Mouse (Mus musculus) liver, adult 2 months (tissue): ENCODE measurements around the gene Map3k5. TPM values are rescaled to one million over a fixed set of nuclear protein-coding genes. Genes with fewer than 3 reads are reported as not detected.
A peak's percentile ranks its signal among the peaks of the same experiment; 100 is the strongest.

Experiments
- DNase-seq: peaks from one replicate; pipeline ENCODE4 v3.0.0-alpha.2; 2011; ENCODE audit warnings: low read depth, low spot score; ENCODE audit errors: extremely low read depth
- H3K27ac ChIP-seq: fragments of 200-500 bp; replicated peaks from 2 replicates; pipeline ENCODE4 v1.5.1; 2012; ENCODE audit warnings: low read depth, mild to moderate bottlenecking, control low read depth, inconsistent platforms, low read length; ENCODE audit not compliant: insufficient read depth
- H3K27me3 ChIP-seq: fragments of 200-500 bp; 2 replicates; pipeline ENCODE4 v1.6.1; 2012; ENCODE audit warnings: mild to moderate bottlenecking, moderate library complexity, low read length, inconsistent platforms; ENCODE audit not compliant: control insufficient read depth, insufficient read depth
- H3K36me3 ChIP-seq: fragments of 200-500 bp; 2 replicates; pipeline ENCODE4 v1.6.1; 2012; ENCODE audit warnings: low read length, inconsistent platforms; ENCODE audit not compliant: control insufficient read depth, insufficient read depth
- H3K4me1 ChIP-seq: fragments of 200-500 bp; 2 replicates; pipeline ENCODE4 v1.6.1; 2011; ENCODE audit warnings: low read length; ENCODE audit not compliant: control insufficient read depth, insufficient read depth
- H3K4me3 ChIP-seq: fragments of 200-500 bp; 2 replicates; pipeline ENCODE4 v1.5.1; 2011; ENCODE audit warnings: low read depth, mild to moderate bottlenecking, control low read depth, low read length, moderate library complexity; ENCODE audit not compliant: insufficient read depth
- H3K79me2 ChIP-seq: fragments of 200-500 bp; 2 replicates; pipeline ENCODE4 v1.6.1; 2012; ENCODE audit warnings: inconsistent platforms, mild to moderate bottlenecking, low read length, moderate library complexity; ENCODE audit not compliant: control insufficient read depth, insufficient read depth
- H3K9ac ChIP-seq: fragments of 200-500 bp; 2 replicates; pipeline ENCODE4 v1.6.1; 2012; ENCODE audit warnings: low read depth, mild to moderate bottlenecking, control low read depth, inconsistent platforms, low read length
- CTCF ChIP-seq: fragments of 200-500 bp; IDR thresholded peaks from 2 replicates; pipeline ENCODE4 v1.5.1; 2011; ENCODE audit warnings: low read depth, low read length, control low read depth
- POLR2A ChIP-seq: fragments of 200-500 bp; IDR thresholded peaks from 2 replicates; pipeline ENCODE4 v1.6.1; 2011; ENCODE audit warnings: low read length, control low read depth; ENCODE audit not compliant: insufficient read depth; ENCODE audit errors: extremely low read depth
- WGBS: fragments of 180-500 bp; shearing (Covaris S2); methylation state at CpG from one replicate; pipeline ENCODE4 v1.1.7; 2018; 5-methylcytosine and 5-hydroxymethylcytosine counted together
- polyA plus RNA-seq: library from polyadenylated mRNA; depleted of rRNA; stranded (reverse); fragments of >200 nt; gene quantifications from 2 replicates; pipeline ENCODE4 v1.2.3, GENCODE M21; 2012
- total RNA-seq: library from RNA; depleted of rRNA; stranded (reverse); fragments of >200 nt; gene quantifications from 2 replicates; pipeline ENCODE4 v1.2.3, GENCODE M21; 2014

Map3k5 gene
- total and polyA plus RNA-seq, 2 experiments: 2.9 to 25.4 TPM

DNA sequence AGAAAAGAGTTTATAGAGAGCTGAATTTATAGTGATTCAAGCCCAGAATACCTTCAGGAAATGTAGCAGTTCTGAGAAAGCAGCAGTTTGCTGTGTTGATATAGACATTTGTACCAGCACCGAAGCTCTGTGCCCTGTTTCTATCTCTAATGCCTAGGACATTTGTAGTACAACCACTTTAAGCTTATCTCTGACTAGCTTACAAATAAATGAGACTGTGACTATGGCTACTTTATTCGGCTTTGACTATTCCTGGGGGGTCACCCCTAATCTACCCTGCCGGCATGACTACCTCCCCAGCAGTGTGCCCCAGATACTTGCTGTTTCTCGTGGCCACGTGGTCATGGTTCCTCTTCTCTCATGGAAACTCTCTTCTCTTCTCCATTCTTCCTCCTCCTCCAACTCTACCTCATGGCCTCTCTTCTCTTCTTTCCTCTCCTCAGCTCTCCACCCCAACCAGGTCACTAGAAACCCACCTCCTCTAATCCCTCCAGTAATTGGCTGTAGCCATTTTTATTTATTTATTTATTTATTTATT is 44.5 kb downstream of the Map3k5 start:
- no peak for DNase-seq
- WGBS: 85% methylated on average over 5 of the region's 5 CpGs
- H3K4me1 ChIP-seq: no peaks in the 10 kb centered on the region
- H3K9ac ChIP-seq: no peak overlapping the region
- no peak for TF ChIP-seq CTCF
- TF ChIP-seq POLR2A: no peak
- H3K4me3 ChIP-seq: no peak overlapping the region
- H3K27me3 ChIP-seq: no peaks in the 10 kb centered on the region
- no peaks in the 10 kb centered on the region for H3K36me3 ChIP-seq
- peaks cover 26% of the 10 kb centered on the region; the same call in 1 of the 2 replicates for H3K79me2 ChIP-seq
- H3K27ac ChIP-seq: no peak overlapping the region

GRCm38 (mm10) chr10:19987736-19988135 is 53.5 kb downstream of the Map3k5 start:
- no peaks in the 10 kb centered on the region for H3K27me3 ChIP-seq
- H3K79me2 ChIP-seq: peaks cover 12% of the 10 kb centered on the region; the same call in 1 of the 2 replicates
- DNase-seq: no peak
- H3K36me3 ChIP-seq: no peaks in the 10 kb centered on the region
- H3K4me1 ChIP-seq: peaks cover 15% of the 10 kb centered on the region
- H3K4me3 ChIP-seq: no peak overlapping the region
- 91% methylated on average over 9 of the region's 9 CpGs for WGBS
- H3K9ac ChIP-seq: no peak overlapping the region
- no peak overlapping the region for H3K27ac ChIP-seq
- no peak for TF ChIP-seq CTCF
- no peak for TF ChIP-seq POLR2A

DNA sequence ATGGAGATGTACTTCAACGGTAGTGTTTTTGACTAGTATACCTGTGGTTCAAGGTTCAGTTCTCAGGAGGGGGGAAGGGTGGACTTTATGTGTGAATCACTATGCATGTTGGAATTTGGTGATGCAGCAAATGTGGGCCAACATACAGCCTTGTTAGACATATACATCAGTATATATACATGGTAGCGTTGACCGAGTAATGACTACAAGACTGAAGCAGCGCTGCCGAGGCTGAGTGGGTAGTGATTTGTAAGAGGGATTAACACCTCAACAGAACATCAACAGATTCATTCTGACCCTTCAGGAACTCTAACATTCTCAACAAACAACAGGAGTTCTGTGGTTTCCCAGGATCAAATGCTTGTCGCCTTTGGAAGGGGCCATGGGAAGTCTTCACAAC is 55.7 kb downstream of the Map3k5 start:
- no peak overlapping the region for H3K27ac ChIP-seq
- 85% methylated on average over 6 of the region's 6 CpGs for WGBS
- no peak for TF ChIP-seq POLR2A
- peaks cover 17% of the 10 kb centered on the region; the same call in 1 of the 2 replicates for H3K79me2 ChIP-seq
- no peak overlapping the region for H3K9ac ChIP-seq
- no peak overlapping the region for H3K4me3 ChIP-seq
- no peaks in the 10 kb centered on the region for H3K36me3 ChIP-seq
- H3K4me1 ChIP-seq: peaks cover 17% of the 10 kb centered on the region
- DNase-seq: no peak
- H3K27me3 ChIP-seq: no peaks in the 10 kb centered on the region

GRCm38 (mm10) chr10:19990638-19991037 is 56.4 kb downstream of the Map3k5 start:
- TF ChIP-seq POLR2A (no peak), CTCF (no peak)
- Histone ChIP-seq H3K4me1 (peaks cover 17% of the 10 kb centered on the region), H3K9ac (no peak overlapping the region), H3K27ac (peak overlapping the region; percentile 53; the same call in 1 of the 2 replicates), H3K36me3 (no peaks in the 10 kb centered on the region), H3K4me3 (no peak overlapping the region), H3K79me2 (peaks cover 20% of the 10 kb centered on the region; the same call in 1 of the 2 replicates), H3K27me3 (no peaks in the 10 kb centered on the region)
- peak; percentile 45 for DNase-seq
- WGBS: 26% methylated on average over 6 of the region's 6 CpGs

GRCm38 (mm10) chr10:19991237-19991865 is 57.1 kb downstream of the Map3k5 start:
- H3K36me3 ChIP-seq: no peaks in the 10 kb centered on the region
- no peak overlapping the region for H3K4me3 ChIP-seq
- H3K9ac ChIP-seq: no peak overlapping the region
- no peaks in the 10 kb centered on the region for H3K27me3 ChIP-seq
- peak; percentile 89 for DNase-seq
- 34% methylated on average over 3 of the region's 3 CpGs for WGBS
- peaks cover 17% of the 10 kb centered on the region for H3K4me1 ChIP-seq
- peaks cover 22% of the 10 kb centered on the region; the same call in 1 of the 2 replicates for H3K79me2 ChIP-seq
- no peak for TF ChIP-seq CTCF
- TF ChIP-seq POLR2A: no peak
- peak overlapping the region; percentile 57 for H3K27ac ChIP-seq

DNA sequence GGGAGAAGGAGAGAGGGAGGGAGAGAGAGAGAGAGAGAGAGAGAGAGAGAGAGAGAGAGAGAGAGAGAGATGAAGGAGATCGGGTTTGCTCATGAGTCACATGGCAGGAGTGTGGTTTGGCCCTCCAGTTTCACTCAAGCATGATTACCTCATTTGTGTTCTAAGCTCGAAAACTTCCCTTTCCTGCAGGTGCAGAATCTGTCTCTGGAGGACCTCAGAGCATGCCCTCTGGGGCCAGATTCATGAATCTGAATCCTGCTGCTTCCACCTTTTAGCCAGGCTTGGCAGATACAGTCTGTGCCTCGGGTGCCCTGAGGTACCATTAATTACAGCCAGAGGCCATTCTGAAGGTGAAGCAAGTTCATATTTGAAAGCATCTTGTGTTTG is 57.6 kb downstream of the Map3k5 start:
- Histone ChIP-seq H3K27ac (peak overlapping the region; percentile 39; the same call in 1 of the 2 replicates), H3K27me3 (no peaks in the 10 kb centered on the region)
- WGBS: 16% methylated on average over 3 of the region's 3 CpGs

More for the DNA sequence above, 57.6 kb downstream of the Map3k5 start:
- Histone ChIP-seq H3K36me3 (no peaks in the 10 kb centered on the region), H3K9ac (no peak overlapping the region; the same call in 1 of the 2 replicates), H3K79me2 (peaks cover 19% of the 10 kb centered on the region; the same call in 1 of the 2 replicates), H3K4me1 (peaks cover 17% of the 10 kb centered on the region), H3K4me3 (no peak overlapping the region)
- TF ChIP-seq POLR2A (no peak), CTCF (no peak)
- DNase-seq: peak; percentile 58
